Mouse (Mus musculus) heart, embryonic 14.5 days (tissue): ENCODE measurements around the gene Sars2. TPM values are rescaled to one million over a fixed set of nuclear protein-coding genes. Genes with fewer than 3 reads are reported as not detected.

ENCODE experiments used
- ATAC-seq: fragments of 200-750 bp; cut with Nextera tagmentation; 2 replicates; pipeline ENCODE4 v1.8.0; 2017; ENCODE audit warnings: low read depth, moderate TSS enrichment; ENCODE audit not compliant: insufficient number of reproducible peaks, insufficient read depth, low FRiP score
- H3K27ac ChIP-seq, 2 experiments: fragments of 200-500 bp in 1 of 2; fragments of 300-500 bp in 1 of 2; sonication (generic) in 1 of 2; replicated peaks in 1 of 2; 2 replicates each; pipeline ENCODE4 v1.5.1; 2012 to 2014; ENCODE audit warnings: low read depth in 2 of 2, low read length in 2 of 2, control low read depth in 1 of 2, mild to moderate bottlenecking in 1 of 2, mixed read lengths in 1 of 2; ENCODE audit not compliant: control insufficient read depth in 1 of 2, insufficient read depth in 1 of 2
- H3K27me3 ChIP-seq: fragments of 300-500 bp; sonication (generic); 2 replicates; pipeline ENCODE4 v1.6.1; 2014; ENCODE audit warnings: mild to moderate bottlenecking, low read length, control low read depth; ENCODE audit not compliant: control insufficient read depth, insufficient read depth
- H3K36me3 ChIP-seq: fragments of 300-500 bp; sonication (generic); 2 replicates; pipeline ENCODE4 v1.6.1; 2014; ENCODE audit warnings: mild to moderate bottlenecking, control low read depth, low read length, mixed read lengths; ENCODE audit not compliant: control insufficient read depth, insufficient read depth
- H3K4me1 ChIP-seq, 2 experiments: fragments of 200-500 bp in 1 of 2; fragments of 300-500 bp in 1 of 2; sonication (generic) in 1 of 2; 2 replicates each; pipeline ENCODE4 v1.6.1; 2012 to 2014; ENCODE audit warnings: low read length in 2 of 2, control low read depth in 1 of 2, mixed read lengths in 1 of 2; ENCODE audit not compliant: control insufficient read depth in 2 of 2, insufficient read depth in 2 of 2
- H3K4me2 ChIP-seq: fragments of 300-500 bp; sonication (generic); 2 replicates; pipeline ENCODE4 v1.6.1; 2014; ENCODE audit warnings: mild to moderate bottlenecking, low read length
- H3K4me3 ChIP-seq, 2 experiments: fragments of 200-500 bp in 1 of 2; fragments of 300-500 bp in 1 of 2; sonication (generic) in 1 of 2; 2 replicates each; pipeline ENCODE4 v1.5.1; 2012 to 2014; ENCODE audit warnings: low read length in 2 of 2, mild to moderate bottlenecking in 2 of 2, control low read depth in 1 of 2, low read depth in 1 of 2, moderate library complexity in 1 of 2; ENCODE audit not compliant: control insufficient read depth in 1 of 2, insufficient read depth in 1 of 2
- H3K9ac ChIP-seq: fragments of 300-500 bp; sonication (generic); 2 replicates; pipeline ENCODE4 v1.6.1; 2014; ENCODE audit warnings: mild to moderate bottlenecking, low read length
- H3K9me3 ChIP-seq: fragments of 300-500 bp; sonication (generic); 2 replicates; pipeline ENCODE4 v1.6.1; 2016; ENCODE audit warnings: low read length, control low read depth; ENCODE audit not compliant: control insufficient read depth
- WGBS: fragments of 180-500 bp; shearing (Covaris S2); extraction: QIAGEN DNeasy Blood & Tissue Kit; methylation state at CpG from one replicate; pipeline ENCODE4 v1.1.7; 2014; 5-methylcytosine and 5-hydroxymethylcytosine counted together
- polyA plus RNA-seq: library from polyadenylated mRNA; unstranded; fragments of >200 nt; fragmentation: Nextera tagmentation; extraction: Ambion mirVana; gene quantifications from 2 replicates; pipeline ENCODE4 v1.2.1, GENCODE M21; 2014

The Sars2 gene
- polyA plus RNA-seq, 1 experiment from 2014 or later = 18.8 TPM

DNA sequence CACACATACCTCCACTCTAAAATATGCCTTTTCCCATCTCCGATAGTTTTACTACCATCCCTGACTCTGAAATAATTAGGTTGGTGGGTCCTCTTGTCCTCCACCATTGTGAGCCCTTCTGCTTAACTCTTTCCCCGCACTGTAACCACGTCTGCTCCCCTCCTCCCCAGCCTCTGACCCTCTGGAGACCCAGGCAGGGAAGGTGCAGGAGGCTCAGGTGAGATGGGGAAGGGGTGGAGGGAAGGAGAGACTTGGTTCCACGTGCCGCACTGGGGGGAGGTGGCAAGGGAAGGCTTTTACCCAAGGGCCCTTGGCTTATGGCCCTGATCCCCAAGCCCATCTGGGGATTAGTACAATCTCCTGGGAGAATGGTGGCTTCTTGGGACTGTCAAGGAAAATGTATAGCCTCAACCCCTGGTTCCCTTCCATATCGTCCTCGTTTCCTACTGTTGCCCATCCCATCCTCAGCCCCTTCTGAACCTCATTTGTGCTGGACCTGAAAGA is 25.7 kb downstream of the Sars2 start, which contains the start of gene Nfkbib:
TSS of gene Nfkbib (minus strand) at position 51 of the 504 bp plus-strand sequence.
- H3K27me3 ChIP-seq = no peaks in the 10 kb centered on the region
- H3K36me3 ChIP-seq = 0 out of 2 replicates have a peak, but pooled peaks cover 9% of the 10 kb centered on the region
- H3K9me3 ChIP-seq = no peaks in the 10 kb centered on the region
- H3K4me1 ChIP-seq = peaks cover 8 to 16% of the 10 kb centered on the region in 2 experiments
- ATAC-seq = no peak
- WGBS = 61% methylated on average over 7 of the region's 7 CpGs
- peak within 1 kb of the TSS; percentile 77 for H3K9ac ChIP-seq
- H3K4me2 ChIP-seq = peak within 1 kb of the TSS; percentile 82
- no peak within 1 kb of the TSS for H3K27ac ChIP-seq
- H3K4me3 ChIP-seq = peak within 1 kb of the TSS; percentile 71 to 75

DNA sequence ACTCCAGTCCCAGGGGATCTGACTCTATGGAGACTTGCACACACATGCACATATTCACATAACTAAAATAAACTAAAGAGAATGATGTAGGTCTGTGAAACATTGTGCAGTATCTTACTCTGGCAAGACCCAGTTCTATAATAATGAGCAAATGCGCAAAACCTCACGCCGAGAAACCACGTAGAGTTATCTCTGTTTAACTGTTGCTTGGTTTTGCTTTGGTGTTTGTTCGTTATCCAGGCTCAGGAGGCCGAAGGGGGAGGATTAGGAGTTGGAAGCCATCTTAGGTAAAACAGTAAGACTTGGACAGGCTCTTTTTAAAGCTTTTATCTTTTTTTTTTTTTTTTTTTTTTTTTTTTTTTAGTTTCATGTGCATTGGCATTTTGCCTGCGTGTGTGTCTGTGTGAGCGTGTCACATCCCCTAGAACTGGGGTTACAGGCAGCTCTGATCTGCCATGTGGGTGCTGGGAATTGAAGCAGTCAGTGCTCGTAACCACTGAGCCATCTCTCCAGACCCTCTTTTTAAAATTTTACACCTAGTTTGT is 27.7 kb downstream of the Sars2 start:
- H3K9ac ChIP-seq = no peak overlapping the region
- 90% methylated on average over 9 of the region's 9 CpGs for WGBS
- ATAC-seq = no peak

DNA sequence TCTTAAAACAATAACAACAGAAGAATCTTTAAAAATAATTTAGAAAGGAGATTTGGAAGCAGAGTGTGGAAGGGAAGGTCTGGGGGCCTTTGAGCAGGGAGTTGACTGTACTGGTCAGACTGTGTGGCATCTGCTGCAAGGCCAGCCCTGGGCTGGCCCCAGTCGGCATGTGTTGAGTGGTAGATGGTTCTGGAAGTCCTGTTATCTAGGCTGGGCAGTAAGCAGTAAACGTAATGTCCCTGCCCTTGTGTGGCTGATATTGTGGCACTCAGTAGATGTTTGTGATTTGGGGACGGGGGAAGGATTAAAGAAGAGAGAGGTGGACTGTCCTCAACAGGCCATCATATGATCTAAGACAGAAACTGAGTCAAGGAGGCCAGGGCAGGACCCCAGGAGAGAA is 28.5 kb downstream of the Sars2 start:
- Histone ChIP-seq H3K9me3 (no peaks in the 10 kb centered on the region), H3K27me3 (no peaks in the 10 kb centered on the region), H3K36me3 (peaks cover 8% of the 10 kb centered on the region; the same call in 1 of the 2 replicates), H3K4me2 (no peak overlapping the region), H3K4me1 (peaks cover 9 to 18% of the 10 kb centered on the region in 2 experiments), H3K4me3 (no peak overlapping the region), H3K9ac (no peak overlapping the region), H3K27ac (no peak overlapping the region)
- no peak for ATAC-seq
- WGBS = 62% methylated on average over 3 of the region's 3 CpGs

More for the DNA sequence above, 27.7 kb downstream of the Sars2 start:
- no peak overlapping the region for H3K4me3 ChIP-seq
- peaks cover 8% of the 10 kb centered on the region; the same call in 1 of the 2 replicates for H3K36me3 ChIP-seq
- peaks cover 9 to 19% of the 10 kb centered on the region in 2 experiments for H3K4me1 ChIP-seq
- no peaks in the 10 kb centered on the region for H3K27me3 ChIP-seq
- H3K9me3 ChIP-seq = no peaks in the 10 kb centered on the region
- no peak overlapping the region for H3K27ac ChIP-seq
- no peak overlapping the region for H3K4me2 ChIP-seq

DNA sequence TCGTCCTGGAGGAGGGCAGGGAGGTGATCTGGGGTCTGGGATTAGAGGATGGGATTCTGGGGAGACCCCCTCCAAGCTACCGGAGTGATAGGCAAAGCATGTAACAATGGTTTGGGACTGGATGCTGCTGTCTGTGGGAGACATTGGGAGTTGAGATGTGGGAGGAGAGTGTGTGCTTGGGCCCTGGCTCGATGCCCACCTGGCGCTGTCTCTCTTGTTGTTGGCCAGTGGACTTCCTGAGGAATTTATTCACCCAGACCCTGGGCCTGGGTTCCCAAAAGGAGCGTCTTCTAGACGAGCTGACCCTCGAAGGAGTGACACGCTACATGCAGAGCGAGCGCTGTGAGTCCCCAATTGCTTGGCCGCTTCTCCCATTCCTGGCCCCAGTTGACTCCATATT is 30.1 kb downstream of the Sars2 start:
- WGBS = 84% methylated on average over 11 of the region's 11 CpGs
- Histone ChIP-seq H3K9me3 (no peaks in the 10 kb centered on the region), H3K4me3 (no peak overlapping the region), H3K4me1 (peaks cover 7 to 11% of the 10 kb centered on the region in 2 experiments), H3K27ac (no peak overlapping the region), H3K36me3 (peaks cover 11% of the 10 kb centered on the region), H3K27me3 (no peaks in the 10 kb centered on the region), H3K4me2 (no peak overlapping the region), H3K9ac (no peak overlapping the region)
- ATAC-seq = no peak

DNA sequence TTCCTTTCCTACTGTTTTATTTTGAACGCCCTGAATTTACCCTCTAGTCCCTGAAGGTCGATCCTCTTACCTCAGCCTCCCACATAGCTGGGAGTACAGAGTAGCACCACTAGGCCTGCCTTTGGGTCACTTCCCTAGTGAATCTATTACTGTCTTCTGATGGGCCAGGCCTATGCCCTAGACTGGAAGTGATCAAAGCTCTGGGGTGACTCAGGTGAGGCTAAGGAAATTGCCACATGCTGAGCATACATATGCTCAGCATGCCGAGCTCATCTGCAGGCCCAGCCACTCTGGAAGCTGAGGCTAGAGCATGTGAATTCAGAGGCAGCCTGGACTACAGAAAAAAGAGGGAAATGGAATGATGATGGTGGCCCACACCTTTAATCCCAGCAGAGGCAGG is 31.4 kb downstream of the Sars2 start:
- ATAC-seq = no peak
- Histone ChIP-seq H3K27ac (no peak overlapping the region), H3K4me2 (no peak overlapping the region), H3K36me3 (peaks cover 16% of the 10 kb centered on the region), H3K9me3 (no peaks in the 10 kb centered on the region), H3K27me3 (no peaks in the 10 kb centered on the region), H3K4me3 (no peak overlapping the region), H3K4me1 (peaks cover 2 to 3% of the 10 kb centered on the region in 2 experiments; a peak in 1 of 4 replicates), H3K9ac (peak overlapping the region; percentile 4; the same call in 1 of the 2 replicates)
- 46% methylated on average over 3 of the region's 3 CpGs for WGBS

DNA sequence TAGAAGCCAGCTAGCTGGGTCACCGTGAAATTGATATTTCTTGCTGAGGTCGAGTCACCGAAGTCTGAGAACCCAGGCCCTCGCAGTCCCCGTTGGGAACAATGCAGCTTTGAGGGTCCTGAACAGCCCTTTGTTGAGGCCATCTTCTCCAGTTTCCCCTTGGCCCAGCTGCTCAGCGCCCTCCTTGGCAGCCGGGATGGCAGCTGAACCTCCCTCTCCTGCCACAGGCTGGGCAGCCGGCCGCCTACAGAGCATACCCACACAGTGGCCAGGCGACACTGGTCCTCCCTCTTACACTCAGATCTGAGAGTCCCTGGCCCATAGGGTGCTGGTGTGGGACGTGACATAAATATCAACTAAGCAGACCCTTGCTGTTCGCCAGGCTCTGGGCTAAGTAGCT is 32.4 kb downstream of the Sars2 start:
- peaks cover 16% of the 10 kb centered on the region for H3K36me3 ChIP-seq
- H3K4me2 ChIP-seq = no peak overlapping the region
- no peaks in the 10 kb centered on the region for H3K27me3 ChIP-seq
- H3K9me3 ChIP-seq = no peaks in the 10 kb centered on the region
- no peak overlapping the region for H3K27ac ChIP-seq
- WGBS = 80% methylated on average over 12 of the region's 12 CpGs
- H3K4me1 ChIP-seq = peaks cover 2 to 3% of the 10 kb centered on the region in 2 experiments; a peak in 1 of 4 replicates
- no peak for ATAC-seq
- H3K4me3 ChIP-seq = no peak overlapping the region
- no peak overlapping the region for H3K9ac ChIP-seq

DNA sequence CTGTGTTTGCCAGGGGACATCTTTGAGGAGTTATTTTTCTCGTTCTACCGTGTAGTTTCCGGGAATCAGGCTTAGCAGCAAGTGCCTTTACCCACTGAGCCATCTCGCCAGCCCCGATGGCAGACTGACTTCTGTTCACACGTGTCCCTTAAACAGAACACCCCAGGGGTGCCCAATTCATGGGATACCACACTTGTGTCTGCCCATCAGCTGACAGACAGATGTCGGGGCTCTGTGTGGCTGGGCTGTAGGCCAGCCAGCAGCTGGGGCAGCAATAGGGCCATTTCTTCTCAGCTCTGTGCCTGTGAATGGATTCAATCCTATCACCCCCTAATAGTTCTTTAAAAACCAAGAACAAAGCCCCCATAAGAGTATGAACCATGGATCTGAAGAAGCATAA is 33.3 kb downstream of the Sars2 start:
- H3K27me3 ChIP-seq = no peaks in the 10 kb centered on the region
- peaks cover 2 to 4% of the 10 kb centered on the region in 2 experiments for H3K4me1 ChIP-seq
- no peak overlapping the region for H3K4me2 ChIP-seq
- no peaks in the 10 kb centered on the region for H3K9me3 ChIP-seq
- H3K36me3 ChIP-seq = peaks cover 20% of the 10 kb centered on the region
- H3K27ac ChIP-seq = no peak overlapping the region
- WGBS = 84% methylated on average over 7 of the region's 7 CpGs
- H3K4me3 ChIP-seq = no peak overlapping the region
- H3K9ac ChIP-seq = no peak overlapping the region
- no peak for ATAC-seq

DNA sequence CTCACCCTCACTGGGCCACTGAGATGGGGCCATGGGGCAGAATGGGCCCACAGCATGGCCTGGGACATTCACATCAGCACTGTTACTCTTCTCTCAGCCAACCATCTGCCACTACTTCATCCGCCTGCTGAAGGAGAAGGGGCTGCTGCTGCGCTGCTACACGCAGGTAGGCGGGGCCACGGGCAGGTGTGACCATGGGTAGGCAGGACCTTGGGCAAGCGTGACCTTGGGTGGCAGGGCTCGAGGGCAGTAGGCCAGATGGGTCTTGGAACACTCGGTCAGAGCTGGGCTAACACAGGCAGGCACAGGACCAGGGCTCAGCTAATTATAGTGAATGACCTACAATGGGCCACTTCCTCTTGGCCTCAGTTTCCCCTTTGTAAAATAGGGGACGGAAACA is 37.0 kb downstream of the Sars2 start:
- WGBS = 84% methylated on average over 9 of the region's 9 CpGs
- H3K9ac ChIP-seq = no peak overlapping the region
- no peak overlapping the region for H3K27ac ChIP-seq
- no peaks in the 10 kb centered on the region for H3K27me3 ChIP-seq
- H3K4me2 ChIP-seq = no peak overlapping the region
- no peak overlapping the region for H3K4me3 ChIP-seq
- H3K4me1 ChIP-seq = peaks cover 8 to 16% of the 10 kb centered on the region in 2 experiments
- no peak for ATAC-seq
- no peaks in the 10 kb centered on the region for H3K9me3 ChIP-seq
- peaks cover 27% of the 10 kb centered on the region for H3K36me3 ChIP-seq
